Mouse (Mus musculus) erythroblast, embryonic 14.5 days (primary cell): ENCODE results near the gene U2af1l4. TPM values are rescaled to one million over a fixed set of nuclear protein-coding genes. Genes with fewer than 3 reads are reported as not detected.

Experiments used
- H3K27me3 ChIP-seq: 2 replicates; pipeline ENCODE4 v1.6.1; 2012; ENCODE audit warnings: inconsistent platforms; ENCODE audit not compliant: control insufficient read depth
- H3K36me3 ChIP-seq: 2 replicates; pipeline ENCODE4 v1.6.1; 2012; ENCODE audit warnings: mild to moderate bottlenecking, inconsistent platforms; ENCODE audit not compliant: control insufficient read depth
- H3K4me1 ChIP-seq: 2 replicates; pipeline ENCODE4 v1.6.1; 2012; ENCODE audit warnings: inconsistent platforms; ENCODE audit not compliant: control insufficient read depth
- H3K4me3 ChIP-seq: replicated peaks from 2 replicates; pipeline ENCODE3; 2012; ENCODE audit warnings: moderate library complexity, mild to moderate bottlenecking, inconsistent platforms
- H3K9me3 ChIP-seq: 2 replicates; pipeline ENCODE4 v1.6.1; 2012; ENCODE audit warnings: low read length, inconsistent platforms, mixed read lengths; ENCODE audit not compliant: control insufficient read depth
- GATA1 ChIP-seq: IDR thresholded peaks from 2 replicates; pipeline ENCODE4 v1.6.1; 2012; ENCODE audit warnings: low read length, inconsistent platforms, mixed read lengths
- TAL1 ChIP-seq: IDR thresholded peaks from 3 replicates; pipeline ENCODE4 v1.6.1; 2012; ENCODE audit warnings: low read length, inconsistent platforms, mixed read lengths
- polyA plus RNA-seq: library from polyadenylated mRNA; stranded (reverse); fragments of >175 nt; gene quantifications from 2 replicates; pipeline ENCODE4 v1.2.3, GENCODE M21; 2012

Gene U2af1l4
- polyA plus RNA-seq, 1 experiment = 5.6 TPM

DNA sequence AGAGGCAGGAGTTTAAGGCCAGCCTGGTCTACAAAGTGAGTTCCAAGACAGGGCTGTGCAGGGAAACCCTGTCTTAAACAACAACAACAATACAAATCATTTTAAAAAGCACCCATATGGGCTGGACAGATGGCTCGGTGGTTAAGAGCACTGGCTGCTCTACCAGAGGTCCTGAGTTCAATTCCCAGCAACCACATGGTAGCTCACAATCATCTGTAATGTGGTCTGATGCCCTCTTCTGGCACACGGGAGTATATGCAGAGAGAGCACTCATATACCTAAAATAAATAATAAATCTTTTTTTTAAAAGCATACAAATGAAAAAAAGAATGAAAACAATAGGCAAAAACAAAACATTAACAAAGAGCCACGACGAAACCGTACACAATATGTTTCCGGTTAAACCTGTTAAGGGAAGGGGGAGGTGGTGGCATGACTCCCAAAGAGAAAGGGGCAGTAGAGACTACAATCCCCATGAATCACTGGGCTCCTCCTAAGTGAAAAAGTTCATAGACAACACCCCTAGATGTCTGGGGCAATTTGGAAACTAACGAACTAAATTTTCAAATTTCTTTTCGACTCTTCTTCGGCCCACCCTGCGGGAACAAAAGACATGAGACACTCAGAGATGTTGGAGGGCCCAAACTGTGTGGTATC is 11.5 kb upstream of the U2af1l4 start:
- H3K27me3 ChIP-seq = no peaks in the 10 kb centered on the region
- peak overlapping the region; percentile 93 for H3K4me3 ChIP-seq
- no peaks in the 10 kb centered on the region for H3K9me3 ChIP-seq
- TF ChIP-seq TAL1 = no peak
- peaks cover 51% of the 10 kb centered on the region for H3K36me3 ChIP-seq
- H3K4me1 ChIP-seq = peaks cover 39% of the 10 kb centered on the region

DNA sequence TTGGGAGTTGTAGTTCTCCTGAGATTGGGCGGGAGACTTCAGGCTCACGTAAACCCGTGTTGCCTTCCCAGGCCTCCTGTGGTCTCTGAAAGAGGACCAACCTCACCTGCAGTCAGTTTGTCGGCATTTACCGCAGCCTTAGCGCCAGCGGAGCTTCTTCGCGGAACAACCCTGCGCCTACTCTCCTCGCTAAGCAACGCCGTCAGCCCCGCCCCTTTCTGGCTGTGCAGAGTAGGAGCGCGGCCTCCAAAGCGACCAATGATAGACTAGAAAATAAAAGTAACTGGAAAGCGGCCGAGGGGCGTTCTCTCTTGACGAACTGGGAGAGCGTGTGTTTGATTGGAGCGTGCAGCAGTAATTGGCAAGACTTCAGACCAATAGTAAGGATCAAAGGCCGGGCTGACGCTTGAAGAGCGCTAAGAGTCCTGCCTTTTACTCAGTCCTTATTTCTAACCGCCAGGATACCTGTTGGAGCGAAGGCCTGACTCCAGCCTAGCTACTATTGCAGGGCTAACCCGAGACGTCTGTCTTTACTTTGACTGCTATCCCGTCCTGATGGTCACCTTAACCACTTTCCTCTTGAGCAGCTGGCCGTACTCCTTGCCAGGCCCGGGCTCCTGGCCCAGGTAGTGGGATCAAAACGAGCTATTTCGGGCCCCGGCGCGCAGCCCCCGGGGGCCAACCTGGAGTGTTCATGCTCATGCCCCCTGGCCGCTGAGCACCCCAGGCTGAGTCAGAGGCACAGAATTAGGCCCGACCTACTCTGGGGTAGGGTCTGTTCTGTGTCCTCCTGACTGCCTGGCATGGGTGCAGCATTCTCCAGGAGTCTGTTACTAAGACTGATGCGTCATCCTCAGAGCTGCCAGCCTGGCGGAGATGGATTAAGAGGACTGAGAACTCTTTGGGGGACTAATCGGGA is 10.7 kb upstream of the U2af1l4 start, which contains the start of the genes Hspb6 and Proser3:
Gene Hspb6 (plus strand): TSS at position 77 of the 919 bp plus-strand sequence.
Gene Proser3 (minus strand): TSS at position 198 of the 919 bp plus-strand sequence.
- Histone ChIP-seq H3K27me3 (no peaks in the 10 kb centered on the region), H3K9me3 (no peaks in the 10 kb centered on the region), H3K4me3 (peak within 1 kb of the TSS; percentile 93), H3K36me3 (peaks cover 56% of the 10 kb centered on the region), H3K4me1 (peaks cover 43% of the 10 kb centered on the region)
- TF ChIP-seq GATA1 (no peak), TAL1 (no peak)

DNA sequence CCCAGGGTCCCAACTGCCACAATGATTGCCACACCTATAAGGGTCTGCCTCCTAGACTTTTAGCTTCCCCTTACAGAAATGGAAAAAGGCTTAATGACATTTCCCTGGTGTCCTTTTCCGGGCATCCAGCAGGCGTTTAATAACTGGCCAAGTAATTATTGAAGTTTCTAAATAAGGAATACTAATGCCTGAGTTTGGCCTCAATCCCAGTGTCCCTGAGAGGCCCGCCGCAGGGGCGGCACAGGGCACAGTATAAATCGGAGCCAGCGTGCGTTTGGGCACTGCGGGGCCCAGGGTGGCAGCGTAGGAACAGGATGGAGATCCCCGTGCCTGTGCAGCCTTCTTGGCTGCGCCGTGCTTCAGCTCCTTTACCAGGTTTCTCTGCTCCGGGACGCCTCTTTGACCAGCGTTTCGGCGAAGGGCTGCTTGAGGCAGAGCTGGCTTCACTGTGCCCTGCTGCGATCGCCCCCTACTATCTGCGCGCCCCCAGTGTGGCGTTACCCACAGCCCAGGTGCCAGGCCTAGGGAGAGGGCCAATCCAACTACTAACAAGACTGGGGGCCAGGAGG is 10.0 kb upstream of the U2af1l4 start:
- Histone ChIP-seq H3K27me3 (no peaks in the 10 kb centered on the region), H3K36me3 (peaks cover 59% of the 10 kb centered on the region), H3K4me1 (peaks cover 51% of the 10 kb centered on the region), H3K4me3 (peak overlapping the region; percentile 93), H3K9me3 (no peaks in the 10 kb centered on the region)
- TF ChIP-seq TAL1 = no peak
- TF ChIP-seq GATA1 = no peak

DNA sequence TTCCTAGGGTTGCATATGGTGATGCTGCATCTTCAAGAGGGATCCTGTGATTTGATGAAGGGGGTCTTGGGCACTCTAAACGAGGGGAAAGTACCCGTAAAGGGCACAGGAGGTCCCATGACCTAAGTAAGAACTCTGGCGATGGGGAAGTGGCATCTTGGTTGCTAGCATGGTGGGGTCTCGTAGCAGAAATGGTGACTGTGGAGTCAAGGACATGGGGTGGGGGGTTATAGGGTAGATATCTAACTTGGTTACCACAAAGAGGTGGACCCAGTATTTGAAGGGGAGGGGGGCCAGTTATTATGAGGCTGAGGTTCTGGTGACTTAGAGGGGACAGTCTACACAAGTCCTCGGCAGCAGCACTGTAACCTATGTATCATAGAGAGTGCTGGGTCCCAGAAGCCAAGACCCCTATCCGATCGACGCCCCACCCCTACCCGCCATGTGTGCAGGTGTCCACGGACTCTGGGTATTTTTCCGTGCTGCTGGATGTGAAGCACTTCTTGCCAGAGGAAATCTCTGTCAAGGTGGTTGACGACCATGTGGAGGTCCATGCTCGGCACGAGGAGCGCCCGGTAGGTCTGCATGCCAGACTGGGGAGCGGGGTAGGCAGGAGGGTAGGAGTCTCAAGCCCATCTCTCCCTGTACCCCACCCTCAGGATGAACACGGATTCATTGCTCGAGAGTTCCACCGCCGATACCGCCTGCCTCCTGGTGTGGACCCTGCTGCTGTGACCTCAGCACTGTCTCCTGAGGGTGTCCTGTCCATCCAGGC is 9.1 kb upstream of the U2af1l4 start:
- Histone ChIP-seq H3K4me1 (peaks cover 60% of the 10 kb centered on the region), H3K9me3 (no peaks in the 10 kb centered on the region), H3K36me3 (peaks cover 51% of the 10 kb centered on the region), H3K4me3 (peak overlapping the region; percentile 93), H3K27me3 (no peaks in the 10 kb centered on the region)
- TF ChIP-seq GATA1 = no peak
- TF ChIP-seq TAL1 = no peak

DNA sequence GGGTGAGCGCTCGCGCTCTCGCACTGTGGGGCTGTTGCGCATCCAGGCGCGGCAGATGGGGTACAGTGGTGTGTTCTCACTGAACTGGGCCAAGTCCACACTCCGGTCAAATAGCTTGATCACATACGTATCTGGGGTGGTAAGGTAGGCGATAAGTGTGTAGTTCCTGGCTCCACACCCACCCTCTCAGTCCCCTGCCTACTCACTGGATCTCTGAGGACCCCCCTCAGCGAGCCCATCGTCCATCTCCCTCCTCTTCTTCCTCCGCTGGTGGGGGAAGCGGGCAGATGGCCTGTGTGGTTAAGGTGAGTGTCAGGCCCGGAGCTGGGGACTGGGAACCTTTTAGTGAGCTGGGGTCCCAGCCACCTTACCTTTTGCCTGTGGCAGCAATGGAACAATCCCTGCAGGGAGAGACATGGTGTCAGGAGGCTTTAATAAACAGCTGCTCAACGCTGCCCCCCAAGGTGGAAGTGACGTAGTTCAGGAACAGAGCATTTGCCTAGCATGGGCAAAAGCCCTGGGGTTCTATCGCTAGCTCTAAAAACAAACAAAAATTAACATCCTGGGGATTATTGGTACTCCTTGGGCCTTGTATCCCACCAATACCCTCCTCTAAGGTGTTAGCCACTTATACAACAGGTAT is 6.1 kb upstream of the U2af1l4 start:
- TF ChIP-seq GATA1 = no peak
- no peak for TF ChIP-seq TAL1

DNA sequence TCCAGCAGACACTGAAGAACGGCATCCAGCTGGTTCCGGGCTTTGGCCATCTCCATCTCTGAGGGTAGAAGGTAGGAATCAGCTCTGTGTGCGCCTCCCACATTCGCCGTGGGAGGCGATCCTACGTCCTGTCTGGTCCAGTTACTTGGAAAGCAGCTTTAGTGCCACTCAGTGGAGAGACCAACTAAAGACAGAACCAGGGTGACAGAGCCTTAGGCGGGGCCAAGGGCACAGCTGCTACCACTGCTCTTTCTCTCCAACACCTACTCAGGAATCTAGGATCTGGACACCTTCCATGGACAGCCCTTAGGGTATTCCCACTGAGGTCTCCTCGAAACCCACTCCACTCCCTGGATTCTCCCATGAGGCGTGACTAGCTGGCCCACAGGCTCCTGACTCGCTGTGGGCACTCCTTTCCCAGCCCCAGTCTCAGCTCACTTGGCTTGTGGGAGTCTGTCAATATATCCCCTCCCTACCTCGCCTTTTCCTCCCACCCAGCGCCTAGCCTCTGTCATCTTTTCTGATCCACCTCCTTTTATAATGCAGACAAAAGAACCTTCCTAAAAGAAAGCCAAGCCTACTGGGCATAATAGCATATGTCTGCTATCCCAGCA is 5.1 kb upstream of the U2af1l4 start:
- TF ChIP-seq GATA1 (no peak), TAL1 (no peak)
- H3K36me3 ChIP-seq = peaks cover 56% of the 10 kb centered on the region
- no peaks in the 10 kb centered on the region for H3K9me3 ChIP-seq
- peaks cover 65% of the 10 kb centered on the region for H3K4me1 ChIP-seq
- H3K27me3 ChIP-seq = no peaks in the 10 kb centered on the region
- H3K4me3 ChIP-seq = peak overlapping the region; percentile 87

More for the DNA sequence above, 6.1 kb upstream of the U2af1l4 start:
- Histone ChIP-seq H3K4me1 (peaks cover 66% of the 10 kb centered on the region), H3K4me3 (no peak overlapping the region), H3K27me3 (no peaks in the 10 kb centered on the region), H3K36me3 (peaks cover 56% of the 10 kb centered on the region), H3K9me3 (no peaks in the 10 kb centered on the region)

DNA sequence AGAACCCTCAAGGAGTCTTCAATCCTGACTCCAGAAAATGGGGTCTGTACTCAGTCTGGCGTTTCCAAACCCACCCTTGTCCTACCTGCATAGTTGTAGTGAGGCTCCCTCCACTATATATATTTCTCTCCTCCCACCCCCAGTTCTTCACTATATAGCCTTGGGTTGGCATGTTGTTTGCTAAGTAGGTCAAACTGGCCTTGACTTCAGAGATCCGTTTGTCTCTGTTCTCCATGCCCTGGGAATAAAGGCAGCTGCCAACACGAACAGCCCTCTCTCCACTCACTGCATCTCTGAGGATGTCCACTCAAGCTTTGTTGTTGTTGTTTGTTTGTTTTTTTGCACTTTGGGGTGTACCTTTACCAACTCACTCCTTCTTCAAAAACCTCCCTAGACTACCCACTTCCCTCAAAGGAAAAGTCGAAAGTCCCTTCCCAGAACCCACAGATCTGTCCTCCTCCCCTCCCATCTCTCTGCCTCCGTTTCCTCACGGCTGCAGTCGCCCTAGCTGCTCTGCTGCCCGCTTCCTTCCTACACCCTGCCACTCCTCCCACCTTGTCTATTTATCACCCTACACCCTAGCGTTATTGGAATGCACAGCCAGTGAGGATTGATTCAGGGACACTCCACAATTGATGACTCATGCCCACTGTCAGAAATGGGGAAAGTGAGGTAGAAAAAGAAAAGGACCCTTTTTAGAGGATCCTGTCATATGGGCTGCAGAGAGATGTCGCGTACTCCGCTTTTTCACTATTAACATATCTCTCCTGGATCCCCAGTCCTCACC is 4.3 kb upstream of the U2af1l4 start:
- Histone ChIP-seq H3K4me3 (peak overlapping the region; percentile 87), H3K36me3 (peaks cover 54% of the 10 kb centered on the region), H3K27me3 (no peaks in the 10 kb centered on the region), H3K4me1 (peaks cover 62% of the 10 kb centered on the region), H3K9me3 (no peaks in the 10 kb centered on the region)
- TF ChIP-seq GATA1 = no peak
- no peak for TF ChIP-seq TAL1
